Mouse (Mus musculus) heart, postnatal 10 days (tissue): ENCODE results near the gene Cpsf7. TPM values are rescaled to one million over a fixed set of nuclear protein-coding genes. Genes with fewer than 3 reads are reported as not detected.
"Not testable (repeated sequence)": the region's sequence is repeated elsewhere in the genome, so short reads cannot be mapped to it uniquely, and the experiment has no call there.

ENCODE experiments used
- DNase-seq, 2 experiments: peaks; one replicate each; pipeline ENCODE4 v3.0.0; 2021
- intact Hi-C: fragments of 180-260 bp; cut with DNase I; formaldehyde crosslinking; loops from one replicate; pipeline ENCODE4 v1.15.1; 2025
- total RNA-seq, 2 experiments: library from RNA; stranded (reverse); gene quantifications; 2 replicates each; pipeline ENCODE4 v1.2.3; 2021

Gene Cpsf7
- total RNA-seq, 2 experiments from 2014 or later, result 39.9 to 41.2 TPM

DNA sequence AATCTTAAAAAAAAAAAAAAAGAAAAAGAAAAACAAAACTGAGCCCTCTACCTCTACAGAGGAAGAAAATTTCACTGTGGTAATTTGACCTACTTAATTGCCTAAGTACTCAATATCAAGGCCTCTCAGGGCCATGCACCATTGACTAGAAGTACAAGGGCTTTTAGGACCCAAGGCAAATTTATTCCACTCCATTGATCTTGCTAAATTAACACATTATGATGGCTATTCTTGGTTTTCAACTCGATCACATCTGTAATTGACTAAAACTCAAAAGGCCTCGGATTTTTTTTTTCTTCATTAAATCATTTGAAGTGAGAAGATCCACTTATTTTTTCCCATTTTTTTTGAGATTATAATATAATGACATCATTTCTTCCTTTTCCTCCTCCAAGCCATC, 32.4 kb downstream of the Cpsf7 start:
- intact Hi-C loops, result loop anchor here (2.0 kb wide), 1 partner anchor 19 kb away; the partner anchor contains the start of genes Cyb561a3 and Tmem138

GRCm38 (mm10) chr19:10557837-10558375, 32.8 kb downstream of the Cpsf7 start:
- intact Hi-C loops, result loop anchor here (2.0 kb wide), 1 partner anchor 19 kb away; the partner anchor contains the start of genes Cyb561a3 and Tmem138
- DNase-seq, result not testable (repeated sequence)

More for the DNA sequence above, 32.4 kb downstream of the Cpsf7 start:
- no peak for DNase-seq

DNA sequence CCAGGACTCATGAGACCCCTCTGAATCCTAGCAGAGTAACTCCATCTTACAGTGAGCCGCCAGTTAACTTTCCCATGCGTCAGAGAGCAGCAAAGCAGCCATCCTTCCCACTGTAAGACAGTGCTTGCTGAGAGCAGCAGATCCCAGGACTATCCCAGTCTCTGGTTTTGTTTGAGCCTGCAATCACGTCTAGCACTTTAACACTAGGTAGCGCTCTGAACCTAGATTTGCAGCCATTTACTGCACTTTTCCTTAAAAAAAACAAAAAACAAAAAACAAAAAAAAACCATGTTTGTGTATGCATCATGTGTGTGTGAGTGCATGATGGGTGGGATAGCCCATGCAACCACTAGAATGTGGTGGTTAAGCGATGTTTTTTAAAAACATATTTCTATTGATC, 35.0 kb downstream of the Cpsf7 start:
- intact Hi-C loops, result no loop called here
- peak; percentile 22 to 47 for DNase-seq

DNA sequence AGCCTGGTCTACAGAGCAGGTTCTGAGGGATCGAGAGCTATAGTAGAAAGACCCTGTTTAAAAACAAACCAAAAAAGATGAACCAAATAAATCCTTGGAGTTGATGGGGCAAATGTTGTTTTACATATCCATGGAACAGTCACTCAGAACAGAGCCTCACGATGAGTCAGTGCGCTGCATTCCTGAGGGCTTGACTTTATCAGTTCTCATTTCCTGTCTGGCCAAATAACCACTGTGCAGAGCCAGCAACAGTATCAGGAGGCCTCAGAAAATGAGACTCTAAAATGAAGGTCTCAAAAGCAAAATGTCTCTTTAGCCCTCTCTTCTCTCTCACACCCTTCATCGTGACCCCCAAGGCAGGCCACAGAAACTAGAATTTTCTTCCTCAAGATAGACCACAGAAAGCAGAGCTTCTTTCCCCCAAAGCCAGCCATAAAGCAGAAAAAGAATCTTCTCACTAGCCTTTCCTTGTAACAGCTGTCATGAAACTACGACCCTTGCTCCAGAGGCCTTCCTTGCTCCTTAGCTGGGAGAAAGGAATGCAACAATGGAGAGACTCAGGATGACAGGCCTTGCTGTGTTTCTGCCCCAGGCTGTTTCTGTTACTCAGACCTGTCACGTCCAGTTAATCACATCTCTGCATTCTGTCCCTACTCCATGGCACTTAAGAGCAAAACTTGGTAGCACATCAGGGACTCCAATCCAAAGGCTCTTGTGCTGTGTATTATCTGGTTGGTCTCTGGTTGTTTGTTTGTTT, 36.7 kb downstream of the Cpsf7 start:
- DNase-seq, result peak; percentile 74 to 77
- intact Hi-C loops, result no loop called here

DNA sequence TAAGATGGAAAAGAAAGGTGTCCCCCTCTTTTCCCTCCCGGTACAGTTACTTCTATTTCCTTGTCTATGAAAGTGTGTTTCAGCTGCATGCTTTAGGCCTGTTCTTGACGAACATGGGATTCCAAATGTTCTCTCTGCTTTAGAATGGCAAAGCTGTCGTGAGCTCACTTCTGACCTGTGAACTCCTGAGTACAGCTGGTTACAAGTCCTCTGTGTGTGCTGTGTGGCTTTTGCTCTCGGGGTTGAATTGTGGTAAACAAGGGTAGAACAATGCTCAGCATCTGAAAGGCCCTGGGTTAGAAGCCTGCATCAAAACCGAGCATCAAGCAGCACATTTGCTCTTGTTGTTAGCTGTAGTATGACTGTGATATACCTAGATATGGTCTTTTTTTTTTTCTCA, 37.3 kb downstream of the Cpsf7 start:
- intact Hi-C loops, result no loop called here
- DNase-seq, result no peak

- DNase-seq, result no peak
- intact Hi-C loops, result no loop called here
These were observed 39.2 kb downstream of the Cpsf7 start for GRCm38 (mm10) chr19:10564278-10564677.

DNA sequence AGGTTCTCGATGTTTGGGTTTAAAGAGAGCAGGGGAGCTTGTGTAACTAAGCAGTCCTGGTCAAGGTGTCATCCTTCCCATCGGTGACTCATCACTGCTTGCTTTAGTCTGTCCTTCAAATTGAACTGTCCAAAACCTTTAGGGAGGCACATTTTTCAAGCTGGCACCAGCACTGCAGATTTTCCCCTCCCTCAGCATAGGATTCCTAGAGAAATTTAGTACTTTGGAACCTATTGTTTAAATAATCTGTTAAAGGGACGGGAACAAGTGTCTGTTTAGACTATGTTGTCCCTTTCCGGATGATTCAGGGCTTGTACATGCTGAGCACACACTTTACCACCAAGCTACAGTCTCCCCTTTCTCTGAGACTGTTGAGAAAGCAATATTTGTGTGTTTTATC, 40.2 kb downstream of the Cpsf7 start:
- DNase-seq, result no peak
- intact Hi-C loops, result no loop called here

- DNase-seq, result no peak
- intact Hi-C loops, result no loop called here
These were observed 44.6 kb downstream of the Cpsf7 start for GRCm38 (mm10) chr19:10569627-10570026.

GRCm38 (mm10) chr19:10576690-10577561, 51.9 kb downstream of the Cpsf7 start, which contains the start of the genes Cyb561a3 and Tmem138:
TSS of gene Cyb561a3 (plus strand) at chr19:10577172.
TSS of gene Tmem138 (minus strand) at chr19:10577362.
- DNase-seq, result peak; percentile 95 to 96
- intact Hi-C loops, result loop anchor here (1.0 to 2.0 kb wide), 2 partner anchors 20 to 26 kb away; partner anchors contain the start of gene Tmem216

DNA sequence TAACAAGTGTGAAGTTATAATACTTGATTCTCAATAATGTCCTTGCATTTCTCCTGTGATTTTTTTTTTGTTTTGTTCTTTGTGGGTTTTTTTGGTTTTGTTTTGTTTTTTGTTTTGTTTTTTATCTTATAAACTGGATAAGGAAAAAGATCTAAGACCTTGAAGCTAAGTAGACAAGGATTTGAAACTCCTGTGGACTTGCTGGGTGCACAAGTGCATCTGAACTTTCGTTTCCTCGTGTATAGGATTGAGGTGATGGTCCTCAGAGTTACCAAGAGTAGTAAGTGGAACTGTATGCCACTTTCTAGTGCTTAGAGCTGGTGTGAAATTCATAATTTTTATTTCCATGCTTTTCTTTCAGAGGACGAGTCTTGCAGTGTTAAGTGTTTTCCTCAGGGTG, 55.0 kb downstream of the Cpsf7 start:
- DNase-seq, result no peak
- intact Hi-C loops, result no loop called here

DNA sequence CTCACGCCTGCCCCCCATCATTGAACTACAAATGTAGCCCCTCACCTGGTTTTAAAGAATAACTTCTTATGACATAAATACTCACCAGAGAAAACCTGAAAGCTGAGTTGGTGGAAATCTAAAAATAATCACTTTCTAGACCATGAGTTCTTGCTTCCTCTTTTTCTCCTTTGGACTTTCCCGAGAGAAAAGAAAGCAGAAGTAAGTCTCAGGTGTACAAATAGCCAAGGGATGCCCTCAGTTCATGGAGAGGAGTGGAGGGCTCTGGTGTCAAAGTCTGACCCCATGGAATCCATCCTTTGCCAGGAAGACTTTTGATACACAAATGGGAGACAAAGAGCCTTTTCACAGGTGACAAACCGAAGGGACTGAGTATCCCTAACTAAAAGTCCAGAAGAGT, 55.7 kb downstream of the Cpsf7 start:
- DNase-seq, result no peak
- intact Hi-C loops, result no loop called here

DNA sequence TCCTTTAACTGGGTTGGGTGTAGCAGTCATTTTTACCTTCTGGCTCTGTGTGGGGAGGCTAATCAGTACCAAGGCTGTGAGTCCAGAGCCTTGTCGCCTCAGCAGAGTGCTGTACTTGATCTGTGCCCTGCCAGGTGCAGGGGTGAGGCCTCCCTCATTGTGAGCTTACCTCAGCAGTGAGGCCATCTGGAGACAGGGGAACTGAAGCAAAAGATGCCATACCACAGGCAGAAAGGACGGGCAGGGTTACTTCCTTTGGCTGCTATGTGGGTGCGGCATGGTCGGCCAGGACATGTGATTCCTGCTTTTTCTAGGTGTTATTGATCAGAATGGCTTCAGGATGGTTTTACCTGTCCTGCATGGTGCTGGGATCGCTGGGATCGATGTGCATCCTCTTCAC, 56.9 kb downstream of the Cpsf7 start:
- DNase-seq, result no peak
- intact Hi-C loops, result no loop called here

DNA sequence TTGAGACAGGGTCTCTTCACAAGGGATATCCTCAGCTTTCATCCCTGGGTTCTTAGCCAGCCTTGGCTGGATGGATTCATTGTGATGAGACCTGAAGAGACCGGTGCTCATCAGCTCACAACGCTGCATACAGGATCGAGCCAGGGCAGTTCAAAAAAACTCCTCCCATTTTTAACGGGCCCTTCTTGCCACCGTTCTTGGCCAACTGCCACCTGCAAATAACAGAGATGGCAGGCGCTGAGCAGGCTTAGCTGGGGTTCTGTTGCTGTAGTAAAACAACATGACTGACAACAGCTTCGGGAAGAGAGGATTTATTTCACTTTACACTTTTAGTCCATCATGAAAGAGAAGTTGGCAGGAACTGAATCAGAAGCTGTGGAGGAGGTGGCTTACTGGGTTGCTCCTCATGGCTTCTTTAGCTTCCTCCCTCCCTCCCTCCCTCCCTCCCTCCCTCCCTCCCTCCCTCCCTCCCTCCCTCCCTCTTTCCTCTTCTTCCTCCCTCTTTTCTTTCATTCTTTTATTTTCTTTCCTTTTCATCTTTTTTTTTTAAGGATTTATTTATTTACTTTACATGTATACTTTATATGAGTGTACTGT, 58.6 kb downstream of the Cpsf7 start:
- peak in 1 of 2 experiments; percentile 28 for DNase-seq
- intact Hi-C loops, result no loop called here

DNA sequence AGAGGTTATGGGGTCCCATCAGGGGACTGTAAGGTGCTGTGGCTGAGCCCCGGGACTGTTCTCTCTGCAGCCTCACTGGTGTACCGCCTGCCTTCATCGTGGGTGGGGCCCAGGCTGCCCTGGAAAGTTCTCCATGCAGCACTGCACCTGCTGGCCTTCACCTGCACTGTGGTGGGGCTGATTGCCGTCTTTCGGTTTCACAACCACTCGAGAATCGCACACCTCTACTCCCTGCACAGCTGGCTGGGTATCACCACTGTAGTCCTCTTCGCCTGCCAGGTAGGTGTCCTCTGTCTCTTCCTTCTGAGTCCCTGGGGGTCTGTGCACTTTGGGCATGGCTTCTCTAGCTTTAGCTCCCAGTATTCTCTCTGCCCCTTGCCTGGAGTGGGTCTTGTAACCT, 60.0 kb downstream of the Cpsf7 start:
- intact Hi-C loops, result no loop called here
- DNase-seq, result no peak

DNA sequence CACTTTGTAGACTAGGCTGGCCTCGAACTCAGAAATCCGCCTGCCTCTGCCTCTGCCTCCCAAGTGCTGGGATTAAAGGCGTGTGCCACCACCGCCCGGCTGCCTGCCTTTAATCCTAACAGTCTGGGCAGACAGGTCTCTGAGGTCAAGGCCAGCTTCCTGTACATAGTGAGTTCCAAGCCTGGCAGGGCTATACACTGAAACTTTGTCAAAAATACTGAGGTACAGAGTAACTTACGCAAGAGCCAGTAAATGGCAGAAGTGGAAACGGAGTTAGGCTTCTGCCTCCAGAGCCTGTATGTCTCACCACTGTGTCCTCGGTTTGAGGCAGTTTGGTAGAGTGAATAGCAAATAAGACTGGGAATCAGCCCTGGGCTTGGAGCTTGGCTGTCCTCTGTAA, 62.2 kb downstream of the Cpsf7 start:
- no peak for DNase-seq
- intact Hi-C loops, result no loop called here

- no peak for DNase-seq
- intact Hi-C loops, result no loop called here
These were observed 64.2 kb downstream of the Cpsf7 start for GRCm38 (mm10) chr19:10589127-10589857.

DNA sequence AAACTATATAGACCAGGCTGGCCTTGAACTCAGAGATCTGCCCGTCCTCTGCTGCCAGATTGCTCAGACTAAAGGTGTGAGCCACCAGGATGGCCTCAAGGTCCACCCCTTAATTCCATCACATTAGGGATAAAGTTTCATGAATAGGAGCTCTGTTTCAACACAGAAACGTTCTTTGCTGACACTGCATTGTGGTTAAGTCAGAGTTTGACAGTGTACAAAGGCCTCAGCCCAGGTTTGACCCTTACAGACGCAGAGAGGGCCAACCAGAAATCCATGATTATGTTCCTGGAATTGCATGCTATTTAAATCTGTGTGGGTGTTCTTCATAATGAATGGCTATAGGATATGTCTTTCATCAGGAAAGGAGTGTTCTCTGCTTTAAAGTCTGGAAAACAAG, 65.2 kb downstream of the Cpsf7 start:
- no peak for DNase-seq
- intact Hi-C loops, result no loop called here

DNA sequence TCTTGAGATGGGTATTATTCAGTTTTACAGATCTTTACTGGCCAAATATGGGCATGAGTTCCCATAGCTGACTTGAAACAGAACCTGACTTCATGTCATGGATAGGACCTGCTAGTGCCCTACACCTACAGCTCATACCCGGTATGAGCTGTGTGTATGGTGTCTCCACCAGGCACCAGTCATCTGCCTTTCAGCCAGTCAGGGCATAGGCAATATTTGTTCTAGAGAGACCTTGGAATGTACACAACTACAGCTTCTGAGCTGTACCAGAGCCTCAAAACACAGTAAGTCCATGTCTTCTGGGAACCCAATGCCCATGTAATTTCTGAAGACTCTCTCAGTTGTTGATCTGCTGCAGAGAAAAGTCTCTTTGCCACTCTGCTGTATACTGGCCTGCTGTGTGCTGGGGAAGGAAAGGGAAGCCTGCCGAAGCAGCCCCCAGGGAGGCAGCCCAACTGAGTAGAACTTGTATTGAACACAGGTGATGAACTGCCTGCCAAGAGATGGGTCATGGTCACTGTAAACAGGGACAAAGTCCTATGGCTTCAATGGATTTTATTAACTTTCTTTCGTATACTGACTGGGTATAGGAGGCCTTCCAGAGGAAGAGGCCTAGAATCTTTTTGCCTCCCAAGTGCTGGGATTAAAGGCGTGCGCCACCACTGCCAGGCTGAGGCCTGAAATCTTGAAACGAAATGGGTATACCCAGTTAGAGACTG, 66.8 kb downstream of the Cpsf7 start:
- no peak for DNase-seq
- intact Hi-C loops, result no loop called here
